Mouse (Mus musculus): ENCODE results near the gene Dlg5.

GRCm38 (mm10) chr14:24222759-24223158 is 23.0 kb downstream of the Dlg5 start:
- no peak for TF ChIP-seq CTCF (IDR thresholded peaks at IDR 0.05; ENCODE audit: borderline replicate concordance, insufficient read depth, low read depth, low read length)
- TF ChIP-seq POLR2A (IDR thresholded peaks at IDR 0.05; ENCODE audit: borderline replicate concordance, insufficient read depth, low read length) = no peak

Measured in cerebellum, adult 2 months (tissue).